ENCODE assay signal across 23 mouse cellular contexts in the genomic region with DNA sequence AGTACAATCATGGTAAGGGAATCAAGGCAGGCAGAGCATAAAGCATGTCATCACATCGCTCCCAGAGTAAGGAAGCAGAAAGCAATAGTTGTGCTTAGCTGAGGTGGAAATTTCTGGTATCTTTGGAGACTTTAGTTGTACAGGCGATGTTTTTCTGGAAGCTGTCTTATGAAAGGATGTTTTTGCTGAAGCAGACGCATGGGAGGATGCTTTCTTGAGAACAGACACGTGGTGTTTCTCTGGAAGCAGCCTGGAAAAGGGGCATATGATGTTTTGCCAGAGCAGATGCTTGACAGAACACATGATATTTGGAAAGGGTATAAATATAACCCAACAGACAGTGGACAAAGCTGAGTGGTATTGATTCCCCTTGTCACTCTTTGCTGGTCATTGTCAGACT.
DNase-seq lines count a peak whose midpoint lies in the region; ATAC-seq lines count a peak whose summit lies in the region.
"Had no signal": no experiment of that assay in that cellular context is flagged by ENCODE, and none has a peak within 500 bp of the region (broad histone marks: within the 10 kb centered on the region; RNA-seq: fewer than 3 reads in every experiment).

No protein-coding gene starts in this region.

- peak; percentile 90 for ATAC-seq in frontal cortex, adult (ENCODE audit: low TSS enrichment)
- ATAC-seq: activated CD4-positive, CD25-positive, alpha-beta regulatory T cell, adult 4 months; CD4-positive, CD25-positive, alpha-beta regulatory T cell, adult 4 months; forebrain, embryonic 14.5 days; Patski had no signal

- intact Hi-C loops in left cerebral cortex, postnatal 25 days (cut with DNase I): no loop called here

- no peak for DNase-seq in frontal cortex, postnatal 10 days (ENCODE audit: low spot score in 2 of 2)
- peak; percentile 4 for DNase-seq in layer of hippocampus, adult 9-11 months
- DNase-seq in layer of hippocampus, adult 9-10 months (ENCODE audit: low spot score): no peak
- peak; percentile 3 to 58 for DNase-seq in left cerebral cortex, postnatal 25 days (ENCODE audit: low spot score in 2 of 2)
- DNase-seq in left cerebral cortex, adult 11 months (ENCODE audit: low spot score): no peak
- peak; percentile 66 for DNase-seq in brain, adult 2 months (ENCODE audit: low read depth, low spot score)
- no peak for DNase-seq in kidney, adult 9 months
- DNase-seq: adrenal gland, adult 8-10 months; adrenal gland, postnatal 14 days; adrenal gland, postnatal 36 days; B cell, adult 2 months; cerebellum, adult 11 months; cerebellum, adult 18-20 months; cerebellum, adult 8-10 months; cerebellum, adult 9-11 months; cerebellum, postnatal 14 days; cerebellum, postnatal 36 days; embryo, embryonic 11 days had no signal

Comparison
In these comparisons a context has a peak if more than half of its experiments do, and no peak if none do; other contexts are left out.
1. DNase-seq: peak in layer of hippocampus, adult 9-11 months (single experiment), left cerebral cortex, postnatal 25 days (2 of 2) and brain, adult 2 months (single experiment); none in frontal cortex, postnatal 10 days (0 of 2), layer of hippocampus, adult 9-10 months (single experiment), left cerebral cortex, adult 11 months (single experiment) and kidney, adult 9 months (single experiment).